Mouse (Mus musculus) cerebellum, adult 8-10 months (tissue): Measurements from ENCODE around the gene Caprin2.

Experiments
- DNase-seq: peaks from one replicate; pipeline ENCODE4 v3.0.0; 2022

Caprin2 gene

GRCm38 (mm10) chr6:148838460-148838859, 57.6 kb downstream of the Caprin2 start:
- no peak for DNase-seq

GRCm38 (mm10) chr6:148831728-148832121, 64.3 kb downstream of the Caprin2 start:
- DNase-seq, result no peak

GRCm38 (mm10) chr6:148830748-148831727, 65.0 kb downstream of the Caprin2 start, which contains the start of gene Ipo8:
Ipo8 (minus strand) TSS chr6:148831467.
- DNase-seq, result peak; percentile 91

GRCm38 (mm10) chr6:148830355-148830747, 65.7 kb downstream of the Caprin2 start:
- no peak for DNase-seq

- no peak for DNase-seq
Observed at GRCm38 (mm10) chr6:148826119-148826518, 69.9 kb downstream of the Caprin2 start.

- DNase-seq, result no peak
Observed at GRCm38 (mm10) chr6:148818624-148819343, 77.3 kb downstream of the Caprin2 start.

- DNase-seq, result no peak
Observed at GRCm38 (mm10) chr6:148816751-148817150, 79.3 kb downstream of the Caprin2 start.

GRCm38 (mm10) chr6:148811117-148811516, 84.9 kb downstream of the Caprin2 start:
- DNase-seq, result no peak

GRCm38 (mm10) chr6:148799773-148800172, 96.3 kb downstream of the Caprin2 start:
- no peak for DNase-seq

- DNase-seq, result no peak
Observed at GRCm38 (mm10) chr6:148795145-148795544, 100.9 kb downstream of the Caprin2 start.
